Mouse (Mus musculus) left cerebral cortex, postnatal 14 days (tissue): ENCODE data around the gene Efcab8. TPM values are rescaled to one million over a fixed set of nuclear protein-coding genes. Genes with fewer than 3 reads are reported as not detected.

Experiments used
- DNase-seq, 2 experiments: peaks; one replicate each; pipeline ENCODE4 v3.0.0; 2021 to 2022; ENCODE audit warnings: low spot score in 2 of 2, mixed read lengths in 1 of 2
- intact Hi-C: fragments of 180-260 bp; cut with DNase I; formaldehyde crosslinking; loops from one replicate; pipeline ENCODE4 v1.15.1; 2025
- long read RNA-seq, 2 experiments: library from polyadenylated mRNA; stranded (forward); transcript quantifications; one replicate each; pipeline ENCODE4 v2.0.0; 2021
- total RNA-seq, 2 experiments: library from RNA; stranded (reverse); gene quantifications; 2 replicates each; pipeline ENCODE4 v1.2.3; 2021

Efcab8 gene
- under 1 TPM; 0.23 to 0.66 TPM for total RNA-seq
- long read RNA-seq, experiment 1, result 0 reads
- long read RNA-seq, experiment 2, result 0 reads

GRCm38 (mm10) chr2:153779394-153779981 is at the start of gene Efcab8:
Gene Efcab8 (plus strand): TSS chr2:153779931.
- DNase-seq, result no peak
- intact Hi-C loops, result no loop called here

- intact Hi-C loops, result no loop called here
- no peak for DNase-seq
Observed at GRCm38 (mm10) chr2:153734033-153734432, 45.7 kb upstream of the Efcab8 start.

- intact Hi-C loops, result no loop called here
- peak; percentile 100 for DNase-seq
Observed at GRCm38 (mm10) chr2:153740500-153741436, 39.0 kb upstream of the Efcab8 start, which contains the start of gene Mapre1. Gene Mapre1 (plus strand): TSS chr2:153741274.

GRCm38 (mm10) chr2:153741437-153742065 is 38.2 kb upstream of the Efcab8 start:
- DNase-seq, result no peak
- intact Hi-C loops, result no loop called here

GRCm38 (mm10) chr2:153747994-153748393 is 31.7 kb upstream of the Efcab8 start:
- intact Hi-C loops, result no loop called here
- DNase-seq, result no peak

GRCm38 (mm10) chr2:153750363-153750762 is 29.4 kb upstream of the Efcab8 start:
- no peak for DNase-seq
- intact Hi-C loops, result no loop called here

- DNase-seq, result no peak
Observed at GRCm38 (mm10) chr2:153762121-153762520, 17.6 kb upstream of the Efcab8 start.

GRCm38 (mm10) chr2:153767484-153767883 is 12.2 kb upstream of the Efcab8 start:
- intact Hi-C loops, result no loop called here
- no peak for DNase-seq

More at GRCm38 (mm10) chr2:153762121-153762520, 17.6 kb upstream of the Efcab8 start:
- intact Hi-C loops, result no loop called here

GRCm38 (mm10) chr2:153768881-153769280 is 10.8 kb upstream of the Efcab8 start:
- intact Hi-C loops, result no loop called here
- no peak for DNase-seq

GRCm38 (mm10) chr2:153772950-153773349 is 6.8 kb upstream of the Efcab8 start:
- intact Hi-C loops, result no loop called here
- no peak for DNase-seq

GRCm38 (mm10) chr2:153775472-153775871 is 4.3 kb upstream of the Efcab8 start:
- intact Hi-C loops, result no loop called here
- no peak for DNase-seq

- peak; percentile 35 to 59 for DNase-seq
- intact Hi-C loops, result no loop called here
Observed at GRCm38 (mm10) chr2:153778638-153779362, 931 bp upstream of the Efcab8 start.

GRCm38 (mm10) chr2:153781181-153781580 is 1.4 kb downstream of the Efcab8 start:
- intact Hi-C loops, result no loop called here
- DNase-seq, result no peak

GRCm38 (mm10) chr2:153784668-153785067 is 4.9 kb downstream of the Efcab8 start:
- peak; percentile 42 to 52 for DNase-seq
- intact Hi-C loops, result no loop called here

- no peak for DNase-seq
- intact Hi-C loops, result loop anchor here (5.0 kb wide), 1 partner anchor 81 kb away; no protein-coding TSS in a partner anchor
Observed at GRCm38 (mm10) chr2:153793366-153793765, 13.6 kb downstream of the Efcab8 start.

- intact Hi-C loops, result no loop called here
- DNase-seq, result peak in 1 of 2 experiments; percentile 15
Observed at GRCm38 (mm10) chr2:153795090-153795489, 15.4 kb downstream of the Efcab8 start.

GRCm38 (mm10) chr2:153807464-153807863 is 27.7 kb downstream of the Efcab8 start:
- DNase-seq, result peak; percentile 74 to 86
- intact Hi-C loops, result loop anchor here (5.0 kb wide), 1 partner anchor 125 kb away; no protein-coding TSS in a partner anchor

- no peak for DNase-seq
- intact Hi-C loops, result loop anchor here (5.0 kb wide), 1 partner anchor 124 kb away; no protein-coding TSS in a partner anchor
Observed at GRCm38 (mm10) chr2:153808146-153808545, 28.4 kb downstream of the Efcab8 start.

GRCm38 (mm10) chr2:153808841-153809240 is 29.1 kb downstream of the Efcab8 start:
- DNase-seq, result no peak
- intact Hi-C loops, result loop anchor here (5.0 kb wide), 1 partner anchor 123 kb away; no protein-coding TSS in a partner anchor
